Mouse (Mus musculus): ENCODE results near the gene Sez6l2.

The Sez6l2 gene

GRCm38 (mm10) chr7:127009307-127010085, 59.1 kb downstream of the Sez6l2 start:
- no peak for DNase-seq

DNA sequence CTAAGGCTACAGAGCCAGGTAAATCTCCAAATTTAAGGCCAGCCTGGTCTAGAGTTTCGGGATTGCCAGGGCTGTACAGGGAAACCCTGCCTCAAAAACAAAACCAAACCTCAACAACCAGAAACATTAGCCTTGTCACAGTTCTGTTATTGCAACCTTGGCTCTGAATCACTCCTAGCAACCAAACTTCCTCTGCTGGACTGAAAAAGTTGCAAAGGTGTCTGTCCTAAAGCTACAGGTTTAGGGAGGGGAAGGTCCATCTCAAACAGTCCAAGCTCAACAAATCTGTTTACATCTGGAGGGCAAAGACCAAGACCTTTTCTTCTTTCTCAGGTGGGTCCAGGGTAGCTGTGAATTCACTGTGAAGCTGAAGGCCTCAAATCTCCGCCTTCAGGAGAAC, 60.7 kb downstream of the Sez6l2 start:
- DNase-seq: no peak

DNA sequence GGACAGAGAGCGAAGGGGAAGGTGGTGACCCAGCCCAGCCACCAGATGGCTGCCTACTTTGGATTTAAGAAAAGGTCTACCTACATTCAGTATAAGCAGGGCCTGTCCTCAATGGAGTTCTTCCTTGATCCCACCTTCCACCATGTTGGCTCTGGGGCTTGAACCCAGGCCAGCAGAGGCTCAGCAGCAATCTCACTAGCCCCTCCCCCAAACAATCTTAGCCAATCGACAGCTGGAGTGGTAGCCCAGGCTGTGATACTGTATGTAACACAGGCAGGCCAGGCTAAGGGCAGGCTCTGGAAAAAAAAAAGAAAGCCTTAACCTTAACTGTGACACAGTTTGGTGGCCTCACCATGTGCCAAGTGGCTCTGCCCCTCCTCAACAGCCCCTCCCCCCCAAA, 61.4 kb downstream of the Sez6l2 start:
- DNase-seq: peak; percentile 40

- no peak for DNase-seq
Measured at GRCm38 (mm10) chr7:127012374-127012773, 62.0 kb downstream of the Sez6l2 start.

DNA sequence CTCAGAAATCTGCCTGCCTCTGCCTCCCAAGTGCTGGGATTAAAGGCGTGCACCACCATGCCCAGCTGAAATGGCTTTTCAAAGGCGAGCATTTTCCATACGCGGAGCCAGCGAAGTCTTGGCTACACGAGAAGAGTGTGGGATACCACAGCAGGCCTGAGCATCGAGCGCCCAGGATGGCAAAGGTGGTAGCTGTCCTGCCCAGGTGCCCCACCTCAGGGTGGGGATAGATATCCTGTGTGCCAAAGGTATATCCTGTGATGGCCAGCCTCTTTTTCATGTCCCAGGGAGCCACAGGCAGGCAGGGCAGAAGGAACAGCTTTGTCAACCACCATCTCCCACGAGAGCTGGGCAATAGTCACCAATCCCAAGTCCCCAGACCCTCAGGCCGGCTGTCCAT, 62.5 kb downstream of the Sez6l2 start:
- DNase-seq: no peak

DNA sequence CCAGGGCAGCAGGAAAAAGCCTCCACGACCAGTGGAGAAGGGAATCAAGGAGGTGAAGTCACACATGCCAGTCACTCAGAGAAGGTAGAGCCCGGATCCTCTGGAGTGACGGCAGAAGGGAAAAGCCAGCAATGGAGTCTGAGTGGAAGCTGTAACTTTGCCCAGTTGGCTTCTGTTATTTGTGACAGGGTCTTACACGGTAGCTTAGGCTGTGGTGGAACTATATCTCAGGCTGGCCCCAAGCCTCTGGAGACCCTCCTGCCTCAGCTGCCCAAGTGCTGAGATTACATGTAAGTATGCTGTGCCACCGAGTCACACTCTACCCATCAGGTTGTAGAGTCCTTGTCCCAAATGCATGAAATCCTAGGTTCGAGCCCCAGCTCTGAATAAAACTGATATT, 63.0 kb downstream of the Sez6l2 start:
- DNase-seq: no peak

- DNase-seq: peak; percentile 32
Measured at GRCm38 (mm10) chr7:127014320-127014719, 64.0 kb downstream of the Sez6l2 start, which contains the start of gene Mvp. TSS of gene Mvp (minus strand) at chr7:127014621.

DNA sequence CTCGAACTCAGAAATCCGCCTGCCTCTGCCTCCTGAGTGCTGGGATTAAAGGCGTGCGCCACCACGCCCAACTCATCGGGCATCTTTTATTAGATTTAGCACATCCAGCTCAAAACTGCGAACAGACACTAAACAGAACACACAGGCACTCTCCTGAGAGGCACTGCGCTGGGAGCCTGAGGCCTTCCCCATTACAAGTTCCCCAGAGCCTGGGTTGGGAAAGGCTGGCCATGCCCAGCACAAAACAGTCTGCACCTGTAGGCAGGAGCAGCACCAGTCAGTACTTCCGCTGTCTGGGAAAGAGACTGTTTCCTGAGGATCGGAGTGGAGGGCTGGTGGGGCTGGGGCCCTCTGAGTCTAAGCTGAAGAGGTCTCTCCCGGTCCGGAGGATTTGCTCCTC, 64.6 kb downstream of the Sez6l2 start:
- no peak for DNase-seq

GRCm38 (mm10) chr7:127016081-127016480, 65.7 kb downstream of the Sez6l2 start:
- peak; percentile 58 for DNase-seq

GRCm38 (mm10) chr7:127016481-127016485, 65.9 kb downstream of the Sez6l2 start, which contains the start of gene Pagr1b:
TSS of gene Pagr1b (minus strand) at chr7:127016484.
- no peak for DNase-seq

DNA sequence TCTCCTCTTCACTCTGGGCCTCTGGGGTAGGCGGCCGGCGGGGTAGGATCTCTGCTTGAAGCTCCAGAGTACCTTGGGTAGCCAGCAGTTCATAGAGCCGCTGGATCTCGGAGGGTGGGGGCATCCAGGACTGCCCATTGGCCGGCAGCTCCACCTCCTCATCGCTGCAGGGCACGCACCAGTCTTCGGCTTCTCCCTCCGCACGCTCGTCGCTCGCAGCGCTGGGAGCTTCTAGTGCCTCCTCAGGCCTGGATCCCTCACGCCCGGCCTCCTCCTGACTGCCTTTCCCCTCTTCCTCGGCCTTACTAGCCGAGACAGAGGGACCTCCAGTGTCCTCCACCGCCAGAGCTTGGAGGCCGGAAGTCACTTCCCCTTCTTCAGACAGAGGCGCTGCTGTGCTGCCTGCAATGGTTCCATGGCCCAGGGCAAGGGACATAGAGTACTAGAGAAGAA, 66.1 kb downstream of the Sez6l2 start:
- DNase-seq: no peak

DNA sequence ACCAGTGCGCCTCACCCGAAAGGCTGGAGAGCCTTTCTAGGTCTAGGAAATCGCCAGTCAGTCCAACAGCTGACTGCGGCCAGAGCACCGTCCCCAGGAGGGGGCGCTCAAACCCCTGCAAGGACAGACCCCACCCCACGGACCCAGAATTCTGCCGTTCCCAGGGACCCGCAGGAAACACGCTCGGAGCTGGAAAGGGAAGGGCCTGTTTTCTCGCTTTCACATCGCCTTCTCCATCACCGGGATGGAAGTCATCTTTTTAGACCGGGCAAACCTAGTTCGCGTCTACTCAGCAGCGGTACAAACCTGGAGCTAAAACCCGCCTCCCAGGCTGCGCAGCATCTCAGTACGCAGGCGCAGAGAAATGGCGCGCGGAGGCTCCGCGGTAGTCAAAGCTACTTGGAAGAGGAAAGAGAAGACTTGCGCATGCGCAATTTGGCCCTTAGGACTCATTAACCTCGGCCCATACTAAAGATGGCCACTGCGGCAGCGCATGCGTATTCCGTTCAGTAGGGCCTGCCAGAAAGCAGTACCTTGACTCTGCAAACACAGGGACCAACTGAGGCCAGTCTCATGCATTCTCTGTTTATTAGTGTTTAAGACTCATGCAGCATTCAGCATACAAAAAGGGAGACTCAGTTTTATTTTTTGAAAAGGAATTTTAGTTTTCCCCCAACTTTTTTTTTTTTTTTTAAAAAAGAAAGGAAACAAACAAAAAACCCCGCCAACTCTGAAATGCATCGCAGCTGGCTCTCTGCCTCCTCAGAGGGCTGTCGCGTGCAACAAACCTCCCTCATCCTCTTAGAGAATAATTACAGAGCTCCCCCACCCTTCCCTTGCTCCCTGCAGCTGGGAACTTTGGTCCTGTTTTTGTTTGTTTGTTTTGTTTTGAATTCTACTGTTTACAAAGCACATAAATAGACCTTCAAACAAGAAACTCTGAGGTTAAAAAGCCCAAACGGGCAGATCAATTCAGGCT, 66.9 kb downstream of the Sez6l2 start, which contains the start of gene Pagr1a:
TSS of gene Pagr1a (minus strand) at position 382 of the 979 bp plus-strand sequence.
- DNase-seq: peak; percentile 99

DNA sequence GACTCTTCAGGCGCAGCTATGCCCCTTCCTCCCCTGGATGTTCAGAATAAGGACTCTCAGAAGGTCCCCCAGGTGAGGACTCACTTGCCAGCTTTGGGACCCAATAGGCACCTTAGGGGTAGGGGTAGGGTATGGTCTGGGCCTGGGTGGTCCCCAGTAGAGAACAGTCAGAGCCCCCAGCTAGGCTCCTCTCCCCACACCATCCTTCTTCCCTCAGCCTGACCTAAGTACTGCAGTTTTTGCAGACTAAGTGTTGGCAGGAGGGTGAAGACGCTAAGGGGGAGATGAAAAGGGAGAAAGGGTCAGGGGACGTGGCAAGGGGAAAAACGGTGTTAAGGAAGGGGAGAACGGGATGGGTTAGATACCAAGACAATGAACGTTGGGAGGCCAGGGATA, 67.6 kb downstream of the Sez6l2 start:
- DNase-seq: no peak

GRCm38 (mm10) chr7:127018416-127019305, 68.3 kb downstream of the Sez6l2 start:
- DNase-seq: no peak

DNA sequence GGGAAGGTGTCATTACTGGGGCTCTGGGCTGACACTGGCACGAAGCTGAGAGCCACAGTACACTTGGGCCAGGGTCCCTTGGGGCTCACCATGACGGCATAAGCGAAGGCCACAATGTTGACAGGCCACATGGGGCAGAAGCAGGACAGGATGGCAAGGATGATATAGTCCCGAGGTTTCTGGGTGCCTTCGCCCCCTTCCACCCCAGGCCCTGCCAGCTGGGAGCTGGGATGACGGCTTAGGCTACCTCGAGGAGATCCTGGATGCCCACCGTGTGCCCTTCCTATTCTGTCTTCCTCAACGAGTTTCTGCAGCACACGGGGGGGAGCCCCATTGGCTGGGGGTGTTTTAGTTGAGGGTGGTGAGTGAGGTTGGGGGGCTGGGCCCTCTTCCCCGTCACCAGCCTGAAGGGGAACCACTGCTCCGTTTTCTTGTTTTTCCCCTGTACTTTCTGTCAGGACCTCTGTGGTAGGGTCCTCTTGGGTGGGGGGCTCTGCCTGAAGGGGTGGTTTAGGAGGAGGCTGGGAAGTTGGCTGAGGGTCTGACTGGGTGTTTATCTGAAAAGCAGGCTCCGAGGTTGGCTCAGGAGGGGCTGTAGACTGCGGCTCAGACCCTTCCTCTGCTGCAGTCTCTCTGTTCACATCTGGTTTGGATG, 69.1 kb downstream of the Sez6l2 start:
- DNase-seq: no peak

- DNase-seq: no peak
Measured at GRCm38 (mm10) chr7:127020031-127020430, 69.7 kb downstream of the Sez6l2 start.
